Mouse (Mus musculus): ENCODE data around the gene Mta2. TPM values are rescaled to one million over a fixed set of nuclear protein-coding genes. Genes with fewer than 3 reads are reported as not detected.

The Mta2 gene
- total RNA-seq, 2 experiments from 2014 or later, result 43.9 to 52.0 TPM

DNA sequence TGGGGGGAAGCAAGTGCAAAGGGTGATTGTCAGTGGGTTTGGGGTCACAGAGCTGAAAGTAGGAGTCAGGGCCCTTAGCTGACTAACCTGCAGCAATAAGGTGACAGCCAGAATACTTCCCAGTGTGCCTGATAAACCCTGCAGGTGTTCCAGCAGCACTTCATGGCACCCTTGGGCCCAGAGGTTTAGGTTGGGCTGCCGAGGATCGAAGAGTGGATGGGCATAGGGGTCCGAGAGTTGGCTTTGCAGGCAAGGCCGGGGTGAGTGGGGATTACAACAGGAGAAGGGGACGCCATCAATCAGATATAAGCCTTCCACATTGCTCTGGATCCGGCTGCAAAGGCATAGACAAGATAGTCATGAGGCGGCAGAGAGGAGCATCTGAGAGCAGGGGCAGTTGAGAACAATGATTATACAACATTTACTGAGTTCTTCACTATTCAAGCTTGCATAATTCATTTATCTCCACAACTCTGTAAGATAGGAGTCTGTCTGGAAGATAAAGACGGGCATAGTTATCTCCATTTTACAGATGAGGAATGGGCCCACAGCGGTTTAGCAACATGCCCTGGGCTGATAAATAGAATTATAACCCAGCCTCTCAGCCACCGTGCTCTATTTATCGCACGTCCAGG lies 13.7 kb upstream of the Mta2 start:
- no peak for DNase-seq (ENCODE audit: low spot score in 2 of 2)
- intact Hi-C loops (cut with DNase I), result no loop called here

DNA sequence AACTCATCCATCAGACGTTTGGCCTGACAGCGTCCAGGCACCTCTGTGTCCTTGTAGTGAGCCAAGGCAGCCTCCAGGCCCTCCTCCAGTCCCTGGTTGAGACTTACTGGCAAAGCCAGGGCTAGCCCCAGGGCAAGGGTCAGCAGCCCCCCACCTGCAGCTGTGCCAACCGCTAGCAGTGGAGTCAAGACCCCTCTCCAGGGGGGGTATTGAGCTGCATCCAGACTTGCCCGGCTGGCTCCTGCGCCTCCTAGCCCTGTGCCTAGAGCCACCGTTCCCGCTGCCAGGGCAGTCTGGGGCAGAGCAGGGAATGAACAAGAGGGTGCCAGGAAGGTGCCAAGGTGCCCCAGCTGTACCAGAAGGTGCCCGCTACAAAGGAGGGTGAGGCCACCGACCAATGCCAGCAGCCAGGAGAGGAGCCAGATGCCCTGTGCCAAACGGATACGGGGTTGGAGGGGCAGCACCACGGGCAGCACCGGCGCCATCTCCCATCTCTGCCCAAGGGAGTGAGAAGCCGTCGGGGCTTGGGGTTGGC lies 12.9 kb upstream of the Mta2 start:
- intact Hi-C loops (cut with DNase I), result no loop called here
- DNase-seq (ENCODE audit: low spot score in 2 of 2), result no peak

DNA sequence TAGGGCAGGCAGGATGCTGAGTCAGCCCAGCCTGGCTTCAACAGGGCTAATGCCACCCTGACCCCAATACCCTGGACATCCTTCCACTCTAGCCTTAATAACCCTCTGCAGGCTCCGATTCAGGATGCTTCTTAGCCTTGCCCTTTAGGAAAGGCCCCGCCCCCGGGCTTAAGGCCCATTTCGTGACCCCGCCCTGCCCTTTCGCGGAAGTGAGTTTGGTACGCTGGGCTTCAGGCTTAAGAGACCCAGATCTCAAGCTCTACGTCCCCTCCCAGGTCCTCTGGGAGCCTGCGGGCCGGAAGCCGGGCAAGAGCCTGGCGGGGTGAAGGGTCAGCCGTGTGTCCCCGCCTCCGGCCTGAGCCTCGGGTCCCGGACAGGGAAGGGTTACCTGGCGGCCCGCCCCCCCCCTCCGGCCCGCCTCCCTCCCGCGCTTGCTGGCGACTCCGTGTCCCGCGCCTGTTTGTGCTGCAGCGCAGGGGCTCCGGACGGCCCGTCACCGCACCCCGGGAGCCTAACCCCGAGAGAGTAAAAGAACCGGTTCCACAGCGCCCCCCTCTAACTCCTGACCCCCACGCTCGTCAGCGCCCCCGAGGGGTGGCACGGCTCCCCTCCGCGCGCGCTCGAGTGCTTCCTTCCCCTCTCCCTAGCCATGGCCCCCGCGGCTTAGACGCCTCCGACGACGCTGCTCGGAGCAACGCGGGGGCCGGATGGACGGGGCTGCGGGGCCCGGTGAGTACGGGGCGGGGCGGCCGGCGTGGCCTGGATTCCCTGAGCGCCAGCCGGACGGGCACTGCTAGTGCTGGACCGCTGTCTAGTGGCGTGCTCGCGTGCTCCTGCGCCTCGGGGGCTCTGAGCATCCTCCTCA lies 12.2 kb upstream of the Mta2 start, which contains the start of the genes Rom1 and Eml3:
Gene Rom1, minus strand, starts transcription at position 133 of the 865 bp plus-strand sequence.
Gene Eml3, plus strand, starts transcription at position 329 of the 865 bp plus-strand sequence.
- peak; percentile 50 to 56 for DNase-seq (ENCODE audit: low spot score in 2 of 2)
- intact Hi-C loops (cut with DNase I), result no loop called here

DNA sequence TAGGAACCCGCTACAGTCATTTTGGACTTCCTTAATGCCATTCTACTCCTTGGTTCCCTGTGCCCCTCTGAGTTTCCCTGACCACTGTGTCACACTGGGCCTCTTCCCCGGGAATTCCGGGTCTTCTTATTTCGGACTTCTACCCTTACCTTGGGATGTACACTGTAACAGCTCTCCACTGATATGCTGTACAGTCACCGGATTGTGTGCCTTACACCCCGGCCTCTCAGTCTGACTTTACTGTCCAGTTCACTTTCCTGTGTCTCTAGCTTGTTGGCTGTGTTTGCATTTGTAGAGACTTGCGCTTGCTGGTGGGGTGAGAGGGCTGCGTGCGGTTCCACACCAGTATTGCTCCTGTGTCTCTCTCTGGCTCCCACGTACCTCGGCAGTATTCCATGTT lies 11.6 kb upstream of the Mta2 start:
- no peak for DNase-seq (ENCODE audit: low spot score in 2 of 2)
- intact Hi-C loops (cut with DNase I), result no loop called here

DNA sequence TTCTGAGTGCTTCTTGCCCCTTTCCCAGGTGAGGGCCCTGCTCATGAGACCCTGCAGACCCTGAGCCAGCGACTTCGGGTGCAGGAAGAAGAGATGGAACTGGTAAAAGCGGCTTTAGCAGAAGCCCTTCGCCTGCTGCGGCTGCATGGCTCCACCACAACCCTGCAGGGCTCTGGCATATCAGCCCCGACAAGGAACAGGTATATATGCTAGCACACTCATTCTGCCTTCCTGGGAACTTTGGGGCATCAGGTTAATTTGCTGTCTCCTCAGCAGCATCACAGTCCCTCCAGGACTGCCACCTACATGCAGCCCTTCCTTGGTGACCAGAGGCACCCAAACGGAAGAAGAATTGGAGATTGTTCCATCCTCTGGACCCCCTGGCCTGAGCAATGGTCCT lies 10.9 kb upstream of the Mta2 start:
- no peak for DNase-seq (ENCODE audit: low spot score in 2 of 2)
- intact Hi-C loops (cut with DNase I), result no loop called here

DNA sequence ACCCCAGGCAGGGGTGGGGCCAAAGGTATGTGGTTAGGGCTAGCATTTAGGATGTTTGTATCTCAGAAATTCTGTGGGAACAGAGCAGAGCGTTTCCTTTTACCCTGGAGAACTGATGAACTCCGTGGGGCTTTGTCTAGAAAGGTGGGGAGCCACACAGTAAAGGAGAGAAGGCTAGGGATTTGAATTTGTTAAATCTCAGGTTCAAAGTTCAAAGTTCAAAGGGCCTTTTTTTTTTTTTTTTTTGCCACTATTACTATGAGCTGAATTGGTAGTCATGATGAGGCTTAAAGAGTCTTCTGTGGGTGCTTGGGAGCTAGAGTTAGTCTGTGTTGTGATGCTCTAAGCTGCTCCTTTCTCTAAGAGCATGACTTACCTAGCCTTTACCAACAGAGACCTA lies 4.9 kb upstream of the Mta2 start:
- intact Hi-C loops (cut with DNase I), result no loop called here
- no peak for DNase-seq (ENCODE audit: low spot score in 2 of 2)

DNA sequence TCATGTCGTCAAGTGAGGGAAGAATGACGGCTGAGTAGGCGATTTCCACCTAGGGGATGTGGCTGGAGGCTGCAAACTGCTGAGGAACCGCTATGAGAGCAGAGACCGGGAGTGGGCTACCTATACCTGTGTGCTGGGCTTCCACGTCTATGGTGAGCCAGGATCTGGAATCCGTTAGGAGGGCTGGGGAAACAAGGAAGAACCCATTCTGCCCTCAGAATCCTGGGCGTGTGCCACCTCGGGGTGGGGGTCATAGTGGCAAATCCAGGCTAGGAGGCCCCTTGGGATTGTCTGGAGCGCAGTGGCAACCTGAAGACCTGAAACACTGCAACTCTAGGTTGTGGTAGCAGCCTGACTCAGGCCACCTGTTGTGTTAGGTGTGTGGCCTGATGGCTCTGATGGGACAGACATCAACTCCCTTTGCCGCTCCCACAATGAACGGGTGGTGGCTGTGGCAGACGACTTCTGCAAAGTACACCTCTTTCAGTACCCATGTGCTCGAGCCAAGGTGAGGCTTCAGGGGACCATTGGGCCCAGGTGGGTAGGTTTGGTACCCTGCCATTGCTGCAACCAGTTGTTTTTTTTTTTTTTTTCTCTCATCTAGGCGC lies 1.0 kb upstream of the Mta2 start:
- intact Hi-C loops (cut with DNase I), result loop anchor here (5.0 kb wide), 1 partner anchor 53 kb away; the partner anchor contains the start of genes 1810009A15Rik and Gm49416
- no peak for DNase-seq (ENCODE audit: low spot score in 2 of 2)

DNA sequence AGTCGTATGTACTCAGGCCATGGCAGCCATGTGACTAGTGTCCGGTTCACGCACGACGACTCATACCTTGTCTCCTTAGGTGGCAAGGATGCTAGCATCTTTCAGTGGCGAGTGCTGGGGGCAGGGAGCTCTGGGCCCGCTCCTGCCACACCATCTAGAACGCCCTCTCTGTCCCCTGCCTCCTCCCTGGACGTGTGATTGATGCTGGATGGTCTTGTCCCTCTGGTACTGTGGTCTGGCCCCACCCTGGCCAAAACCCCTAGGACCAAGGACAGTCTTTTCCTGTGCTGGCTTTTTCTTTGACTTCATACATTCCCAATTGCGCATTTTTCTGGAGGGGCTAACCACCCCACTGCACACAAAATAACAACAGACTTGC lies 550 bp upstream of the Mta2 start:
- no peak for DNase-seq (ENCODE audit: low spot score in 2 of 2)
- intact Hi-C loops (cut with DNase I), result loop anchor here (5.0 kb wide), 1 partner anchor 54 kb away; the partner anchor contains the start of genes 1810009A15Rik and Gm49416

DNA sequence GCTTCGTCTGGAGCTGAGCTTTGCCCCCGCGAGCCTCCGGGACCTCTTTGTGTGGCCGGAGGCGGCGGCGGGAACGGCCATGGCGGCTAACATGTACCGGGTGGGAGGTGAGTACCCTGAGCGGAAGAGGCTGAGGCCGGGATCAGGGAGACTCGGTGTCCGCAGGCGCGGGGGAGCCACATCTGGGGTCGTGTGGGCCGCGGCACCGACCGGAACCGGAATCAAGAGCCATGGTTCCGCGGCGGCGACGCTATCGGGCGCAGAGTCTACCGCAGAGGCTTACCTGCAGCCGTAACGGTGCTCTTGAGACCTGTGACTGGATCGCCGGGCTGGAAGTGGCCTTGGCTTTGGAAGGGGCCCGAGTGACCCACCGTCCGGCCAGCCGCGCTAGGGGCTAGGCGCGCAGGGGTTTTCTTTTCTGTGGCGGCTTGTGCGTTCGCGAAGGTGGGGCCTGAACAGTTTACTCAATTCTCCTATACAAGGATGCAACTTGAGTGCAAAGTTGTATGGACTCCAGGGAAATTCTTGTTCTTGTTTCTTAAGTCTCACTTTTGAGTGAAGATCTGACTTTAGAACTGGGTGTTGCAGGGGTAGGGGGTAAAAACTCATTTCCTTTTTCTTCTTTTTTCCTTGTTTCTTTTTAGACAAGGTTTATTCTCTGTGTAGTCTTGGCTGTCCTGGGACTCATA lies 745 bp downstream of the Mta2 start:
- intact Hi-C loops (cut with DNase I), result loop anchor here (5.0 kb wide), 1 partner anchor 55 kb away; the partner anchor contains the start of genes 1810009A15Rik and Gm49416
- DNase-seq (ENCODE audit: low spot score in 2 of 2), result peak in 1 of 2 experiments; percentile 71

DNA sequence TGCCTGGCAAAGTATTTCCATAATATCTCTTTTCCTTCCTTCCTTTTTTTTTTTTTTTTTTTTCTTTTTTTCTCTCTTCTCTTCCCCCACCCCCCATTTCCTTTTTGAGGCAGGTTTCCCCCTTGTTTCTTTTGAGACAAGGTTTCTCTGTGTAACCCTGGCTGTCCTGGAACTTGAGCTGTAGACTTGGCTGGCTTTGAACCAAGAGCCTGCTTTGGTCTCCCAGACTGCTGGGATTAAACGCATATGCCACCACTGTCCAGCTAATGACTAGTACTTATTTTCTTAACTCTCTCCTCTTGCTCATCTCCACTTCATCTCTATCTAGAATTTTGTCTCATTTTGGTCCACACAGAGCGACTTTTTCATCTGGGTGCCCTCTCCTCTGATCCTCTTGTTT lies 1.4 kb downstream of the Mta2 start:
- no peak for DNase-seq (ENCODE audit: low spot score in 2 of 2)
- intact Hi-C loops (cut with DNase I), result loop anchor here (5.0 kb wide), 1 partner anchor 56 kb away; the partner anchor contains the start of genes 1810009A15Rik and Gm49416

DNA sequence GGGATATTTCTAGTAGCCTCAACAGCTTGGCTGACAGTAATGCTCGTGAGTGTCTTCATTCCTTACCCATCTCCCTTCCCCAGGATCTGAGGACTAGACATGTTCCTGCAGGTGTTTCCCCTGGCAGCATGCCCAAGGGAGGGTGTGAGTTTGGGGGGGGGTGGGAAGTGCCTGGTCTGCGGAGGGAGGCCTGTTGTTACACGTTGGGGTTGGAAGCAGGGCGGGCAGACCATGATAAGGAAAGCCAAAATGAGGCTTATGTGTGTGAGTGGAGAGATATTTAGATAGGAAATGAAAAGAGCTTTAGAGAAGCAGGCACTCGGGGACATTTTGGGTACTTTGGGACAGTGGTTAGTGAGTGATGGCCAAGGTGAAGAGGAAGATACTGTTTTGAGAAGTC lies 2.4 kb downstream of the Mta2 start:
- intact Hi-C loops (cut with DNase I), result loop anchor here (5.0 kb wide), 1 partner anchor 57 kb away; the partner anchor contains the start of genes 1810009A15Rik and Gm49416
- no peak for DNase-seq (ENCODE audit: low spot score in 2 of 2)

DNA sequence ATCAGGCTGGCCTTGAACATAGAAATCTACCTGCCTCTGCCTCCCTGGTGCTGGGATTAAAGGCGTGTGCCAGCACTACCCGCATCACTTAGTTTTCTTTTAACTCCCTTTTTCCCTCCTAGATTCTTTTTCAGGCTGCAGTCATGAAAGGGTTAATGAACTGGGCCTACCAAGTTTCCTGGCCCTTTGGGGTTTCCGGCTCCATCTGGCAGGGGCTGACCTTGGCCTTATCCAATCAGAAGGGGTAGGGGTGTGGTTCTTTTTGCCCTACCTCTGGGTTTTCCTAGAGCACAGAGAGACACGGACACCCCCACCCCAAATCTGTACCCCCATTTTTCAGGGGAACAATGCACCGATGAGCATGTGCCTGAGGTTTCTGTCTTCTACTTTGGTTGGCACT lies 3.1 kb downstream of the Mta2 start:
- intact Hi-C loops (cut with DNase I), result loop anchor here (5.0 kb wide), 1 partner anchor 57 kb away; the partner anchor contains the start of genes 1810009A15Rik and Gm49416
- no peak for DNase-seq (ENCODE audit: low spot score in 2 of 2)

DNA sequence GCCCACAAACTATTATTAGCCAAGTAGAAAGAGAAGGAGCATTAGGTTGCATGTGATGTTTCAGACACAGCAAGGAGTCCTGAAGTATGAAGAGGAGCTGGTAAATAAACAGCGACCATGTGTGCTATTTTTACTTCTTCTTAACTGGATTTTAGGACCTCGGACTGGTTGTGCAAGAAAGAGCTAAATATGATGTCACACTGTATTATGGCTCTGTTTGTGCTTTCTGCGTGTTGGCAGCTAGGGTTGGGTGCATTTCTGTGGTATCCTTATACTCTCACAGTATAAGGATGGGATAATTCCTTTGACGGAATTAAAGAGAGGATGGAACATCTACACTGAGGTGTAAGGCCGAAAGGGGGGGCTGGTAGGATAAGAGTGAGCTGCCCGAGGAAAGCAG lies 3.6 kb downstream of the Mta2 start:
- no peak for DNase-seq (ENCODE audit: low spot score in 2 of 2)
- intact Hi-C loops (cut with DNase I), result no loop called here

DNA sequence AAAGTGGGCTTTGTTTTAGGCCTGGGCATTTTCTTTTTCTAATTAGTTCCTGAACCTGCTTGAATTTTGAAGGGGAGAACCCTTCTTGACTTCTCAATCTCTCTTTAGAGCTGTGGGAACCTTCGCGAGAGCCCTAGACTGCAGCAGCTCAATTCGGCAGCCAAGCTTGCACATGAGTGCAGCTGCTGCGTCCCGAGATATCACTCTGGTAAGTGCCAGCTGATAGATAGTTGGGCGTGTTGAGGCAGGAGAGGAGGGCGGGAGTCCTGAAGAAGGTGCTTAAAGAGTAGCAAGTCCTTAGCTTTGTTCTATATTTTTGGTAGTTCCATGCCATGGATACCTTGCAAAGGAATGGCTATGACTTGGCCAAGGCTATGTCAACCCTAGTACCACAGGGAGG lies 5.3 kb downstream of the Mta2 start:
- intact Hi-C loops (cut with DNase I), result no loop called here

DNA sequence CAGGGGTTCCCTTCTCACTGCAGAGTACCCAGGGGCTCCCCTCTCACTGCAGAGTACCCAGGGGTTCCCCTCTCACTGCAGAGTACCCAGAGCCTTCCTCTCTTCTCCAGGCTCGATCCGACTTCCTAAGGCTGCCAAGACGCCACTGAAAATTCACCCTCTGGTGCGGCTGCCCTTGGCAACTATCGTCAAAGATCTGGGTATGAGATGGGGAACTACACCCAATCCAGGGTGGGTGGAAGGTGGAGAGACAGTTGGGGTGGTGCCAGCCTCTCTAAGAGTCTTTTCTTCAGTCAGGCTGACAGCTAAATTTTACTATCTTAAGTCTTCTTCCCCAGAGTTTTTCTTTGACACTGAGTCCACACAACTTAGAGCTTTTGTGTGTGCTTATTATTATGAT lies 8.5 kb downstream of the Mta2 start:
- intact Hi-C loops (cut with DNase I), result loop anchor here (5.0 kb wide), 1 partner anchor 113 kb away; the partner anchor contains the start of genes Bscl2 and Gng3
- no peak for DNase-seq (ENCODE audit: low spot score in 2 of 2)

More for the DNA sequence above, 5.3 kb downstream of the Mta2 start:
- DNase-seq (ENCODE audit: low spot score in 2 of 2), result no peak

DNA sequence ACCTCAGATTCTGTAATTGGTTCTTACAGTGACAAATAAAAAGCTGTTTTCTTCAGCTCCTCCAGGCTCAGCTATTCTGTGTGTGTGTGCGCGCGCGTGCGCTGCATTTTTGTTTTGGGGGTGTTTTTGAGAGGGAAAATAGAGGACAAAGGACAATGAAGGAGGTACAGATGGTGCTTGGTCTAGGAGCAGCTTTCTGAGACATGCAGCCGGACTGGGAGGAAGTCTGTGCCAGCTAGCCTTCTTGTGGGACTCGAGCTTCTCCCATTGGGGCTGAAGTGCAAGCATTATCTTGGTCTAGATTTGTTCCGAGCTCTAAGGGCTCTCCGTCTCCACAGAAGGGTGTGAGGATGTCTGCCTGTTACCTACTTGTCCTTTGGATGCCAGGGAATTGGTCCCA lies 10.6 kb downstream of the Mta2 start:
- no peak for DNase-seq (ENCODE audit: low spot score in 2 of 2)
- intact Hi-C loops (cut with DNase I), result loop anchor here (2.0 to 5.0 kb wide), 2 partner anchors 15 to 115 kb away; partner anchors contain the start of genes Bscl2, Eef1g and Gng3

DNA sequence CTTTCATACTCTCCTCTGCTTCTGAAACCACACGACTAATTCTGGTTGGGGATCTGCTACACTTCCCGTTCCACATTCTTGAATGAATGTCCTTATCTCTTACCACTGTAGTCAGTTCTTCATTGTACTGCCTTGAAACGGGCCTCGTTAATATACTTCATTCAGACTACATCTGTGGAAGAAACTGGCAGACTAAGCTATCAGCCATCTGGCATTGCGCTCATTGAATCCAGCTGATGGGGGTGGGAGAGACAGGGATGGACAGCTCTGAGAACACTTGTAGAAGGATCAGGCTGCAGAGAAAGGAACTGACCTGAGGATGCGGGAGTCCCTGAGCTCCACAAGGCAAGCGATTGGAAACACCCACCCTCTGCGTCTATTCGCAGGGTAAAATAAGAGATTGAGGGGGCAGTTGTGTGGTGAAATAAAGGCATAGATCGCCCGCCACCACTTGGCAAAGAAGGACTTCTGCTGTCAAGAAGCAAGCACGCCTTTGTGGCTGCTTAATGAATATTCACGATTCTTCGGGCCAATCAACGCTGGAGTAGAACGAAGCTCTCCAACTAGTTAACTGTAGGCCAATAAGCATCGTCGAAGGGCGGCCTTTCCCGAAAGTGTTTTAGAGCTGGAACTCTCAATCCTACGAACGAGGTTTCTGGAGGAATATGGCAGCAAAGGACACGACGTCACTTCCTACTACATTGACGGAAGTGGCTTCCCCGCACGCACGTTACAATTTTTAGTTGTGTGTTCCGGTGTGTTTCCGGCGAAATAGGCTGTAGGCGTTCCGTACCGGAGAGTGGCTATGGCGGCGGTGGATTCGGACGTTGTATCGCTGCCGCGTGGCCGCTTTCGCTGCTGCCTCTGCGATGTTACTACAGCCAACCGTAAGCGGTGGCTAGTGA lies 11.7 kb downstream of the Mta2 start, which contains the start of gene Tut1:
Gene Tut1, plus strand, starts transcription at position 713 of the 905 bp plus-strand sequence.
- intact Hi-C loops (cut with DNase I), result loop anchor here (2.0 to 5.0 kb wide), 2 partner anchors 13 to 116 kb away; partner anchors contain the start of genes Bscl2, Eef1g and Gng3
- peak; percentile 93 to 95 for DNase-seq (ENCODE audit: low spot score in 2 of 2)

DNA sequence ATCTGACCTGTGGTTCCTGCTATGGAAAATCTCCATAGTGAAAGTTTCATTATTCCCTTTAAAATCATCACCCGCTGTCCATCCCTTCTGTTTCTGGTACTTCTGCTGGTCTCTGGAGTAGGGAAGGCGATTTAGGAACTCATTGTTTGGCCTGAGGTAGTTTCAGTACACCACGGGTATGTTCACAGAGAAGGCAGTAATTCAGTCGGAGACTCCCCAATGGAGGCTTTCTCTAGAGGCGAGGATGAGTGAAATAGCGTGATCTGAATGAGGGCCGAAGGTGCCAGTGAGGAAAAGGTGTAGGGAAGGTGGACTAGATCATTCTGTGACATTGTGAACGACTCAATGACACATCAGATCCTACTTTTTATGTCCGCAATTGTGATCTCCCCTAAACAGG lies 12.5 kb downstream of the Mta2 start:
- no peak for DNase-seq (ENCODE audit: low spot score in 2 of 2)
- intact Hi-C loops (cut with DNase I), result loop anchor here (5.0 kb wide), 1 partner anchor 117 kb away; the partner anchor contains the start of genes Bscl2 and Gng3
